Mouse (Mus musculus) lung, embryonic 14.5 days (tissue): ENCODE data around the gene Slc28a3. TPM values are rescaled to one million over a fixed set of nuclear protein-coding genes. Genes with fewer than 3 reads are reported as not detected.

Experiments
- ATAC-seq: fragments of 200-750 bp; cut with Nextera tagmentation; 2 replicates; pipeline ENCODE4 v1.8.0; 2017; ENCODE audit warnings: mild to moderate bottlenecking, moderate TSS enrichment, moderate library complexity; ENCODE audit not compliant: insufficient read depth
- DNase-seq: peaks from one replicate; pipeline ENCODE4 v3.0.0-alpha.2; 2015
- H3K27ac ChIP-seq: fragments of 300-500 bp; sonication (generic); 2 replicates; pipeline ENCODE4 v1.5.1; 2014; ENCODE audit warnings: low read depth, mild to moderate bottlenecking, moderate library complexity
- H3K27me3 ChIP-seq: fragments of 300-500 bp; sonication (generic); 2 replicates; pipeline ENCODE4 v1.6.1; 2014; ENCODE audit warnings: low read length, control low read depth; ENCODE audit not compliant: insufficient read depth
- H3K36me3 ChIP-seq: fragments of 300-500 bp; sonication (generic); 2 replicates; pipeline ENCODE4 v1.6.1; 2014; ENCODE audit warnings: control low read depth; ENCODE audit not compliant: insufficient read depth
- H3K4me1 ChIP-seq: fragments of 300-500 bp; sonication (generic); 2 replicates; pipeline ENCODE4 v1.6.1; 2014; ENCODE audit warnings: antibody characterized with exemption, control low read depth; ENCODE audit not compliant: insufficient read depth
- H3K4me2 ChIP-seq: fragments of 300-500 bp; sonication (generic); 2 replicates; pipeline ENCODE4 v1.6.1; 2014; ENCODE audit warnings: mild to moderate bottlenecking
- H3K4me3 ChIP-seq: fragments of 300-500 bp; sonication (generic); 2 replicates; pipeline ENCODE4 v1.5.1; 2014; ENCODE audit warnings: low read depth, low read length
- H3K9ac ChIP-seq: fragments of 300-500 bp; sonication (generic); 2 replicates; pipeline ENCODE4 v1.6.1; 2014
- H3K9me3 ChIP-seq: fragments of 300-500 bp; sonication (generic); 2 replicates; pipeline ENCODE4 v1.6.1; 2016; ENCODE audit warnings: low read depth, low read length, control low read depth
- CTCF ChIP-seq: IDR thresholded peaks from 2 replicates; pipeline ENCODE4 v1.5.1; 2016; ENCODE audit warnings: antibody characterized with exemption, low read depth
- WGBS: fragments of 180-500 bp; shearing (Covaris S2); extraction: QIAGEN DNeasy Blood & Tissue Kit; methylation state at CpG from one replicate; pipeline ENCODE4 v1.1.7; 2014; 5-methylcytosine and 5-hydroxymethylcytosine counted together
- polyA plus RNA-seq: library from polyadenylated mRNA; unstranded; fragments of >200 nt; fragmentation: Nextera tagmentation; extraction: Ambion mirVana; gene quantifications from 2 replicates; pipeline ENCODE4 v1.2.1, GENCODE M21; 2014

Gene Slc28a3
- polyA plus RNA-seq, 1 experiment from 2014 or later: 0.08 TPM

- Histone ChIP-seq H3K9me3 (no peaks in the 10 kb centered on the region), H3K4me2 (no peak overlapping the region), H3K4me3 (no peak overlapping the region), H3K4me1 (no peaks in the 10 kb centered on the region), H3K9ac (no peak overlapping the region), H3K27ac (no peak overlapping the region), H3K36me3 (no peaks in the 10 kb centered on the region), H3K27me3 (no peaks in the 10 kb centered on the region)
- ATAC-seq (no peak), DNase-seq (no peak)
- TF ChIP-seq CTCF: no peak
- 20% methylated on average over 4 of the region's 4 CpGs for WGBS
These were observed 12.1 kb downstream of the Slc28a3 start for GRCm38 (mm10) chr13:58598578-58598977.

- Histone ChIP-seq H3K9me3 (no peaks in the 10 kb centered on the region), H3K36me3 (no peaks in the 10 kb centered on the region), H3K27me3 (no peaks in the 10 kb centered on the region), H3K4me2 (no peak overlapping the region), H3K4me1 (no peaks in the 10 kb centered on the region), H3K4me3 (no peak overlapping the region), H3K27ac (no peak overlapping the region), H3K9ac (no peak overlapping the region)
- DNase-seq (peak; percentile 83), ATAC-seq (no peak)
- 24% methylated on average over 7 of the region's 7 CpGs for WGBS
- TF ChIP-seq CTCF: peak; percentile 56
These were observed 17.5 kb downstream of the Slc28a3 start for GRCm38 (mm10) chr13:58593129-58593528.

GRCm38 (mm10) chr13:58591912-58592311 is 18.8 kb downstream of the Slc28a3 start:
- no peak overlapping the region for H3K27ac ChIP-seq
- H3K4me2 ChIP-seq: no peak overlapping the region
- 79% methylated on average over 7 of the region's 7 CpGs for WGBS
- no peak for TF ChIP-seq CTCF
- no peaks in the 10 kb centered on the region for H3K9me3 ChIP-seq
- no peak overlapping the region for H3K9ac ChIP-seq
- no peak overlapping the region for H3K4me3 ChIP-seq
- no peak for ATAC-seq
- H3K36me3 ChIP-seq: no peaks in the 10 kb centered on the region
- H3K27me3 ChIP-seq: no peaks in the 10 kb centered on the region
- no peaks in the 10 kb centered on the region; the same call in 1 of the 2 replicates for H3K4me1 ChIP-seq
- DNase-seq: no peak

- Histone ChIP-seq H3K36me3 (no peaks in the 10 kb centered on the region), H3K9me3 (no peaks in the 10 kb centered on the region), H3K4me2 (no peak overlapping the region), H3K27ac (no peak overlapping the region), H3K4me3 (no peak overlapping the region), H3K4me1 (no peaks in the 10 kb centered on the region; the same call in 1 of the 2 replicates), H3K27me3 (no peaks in the 10 kb centered on the region), H3K9ac (no peak overlapping the region)
- DNase-seq (peak; percentile 73), ATAC-seq (no peak)
- WGBS: 43% methylated on average over 6 of the region's 6 CpGs
- TF ChIP-seq CTCF: peak; percentile 56
These were observed 20.0 kb downstream of the Slc28a3 start for GRCm38 (mm10) chr13:58590630-58591029.

GRCm38 (mm10) chr13:58589517-58589858 is 21.2 kb downstream of the Slc28a3 start:
- peak; percentile 59; the same call in 1 of the 2 replicates for ATAC-seq
- Histone ChIP-seq H3K27ac (no peak overlapping the region), H3K27me3 (no peaks in the 10 kb centered on the region), H3K4me3 (no peak overlapping the region), H3K9ac (peak overlapping the region; percentile 33; the same call in 1 of the 2 replicates), H3K4me1 (no peaks in the 10 kb centered on the region; the same call in 1 of the 2 replicates), H3K36me3 (no peaks in the 10 kb centered on the region), H3K4me2 (peak overlapping the region; percentile 54), H3K9me3 (no peaks in the 10 kb centered on the region)
- peak; percentile 86 for TF ChIP-seq CTCF
- peak; percentile 92 for DNase-seq
- WGBS: 2% methylated on average over 9 of the region's 9 CpGs

- H3K9ac ChIP-seq: peak overlapping the region; percentile 33; the same call in 1 of the 2 replicates
- no peak for TF ChIP-seq CTCF
- no peak overlapping the region for H3K27ac ChIP-seq
- H3K36me3 ChIP-seq: no peaks in the 10 kb centered on the region
- no peak overlapping the region for H3K4me3 ChIP-seq
- H3K4me2 ChIP-seq: peak overlapping the region; percentile 54
- peak; percentile 48 for ATAC-seq
- H3K4me1 ChIP-seq: no peaks in the 10 kb centered on the region; the same call in 1 of the 2 replicates
- DNase-seq: peak; percentile 42
- no peaks in the 10 kb centered on the region for H3K9me3 ChIP-seq
- H3K27me3 ChIP-seq: no peaks in the 10 kb centered on the region
- 49% methylated on average over 15 of the region's 15 CpGs for whole genome bisulfite sequencing
These were observed 21.8 kb downstream of the Slc28a3 start for GRCm38 (mm10) chr13:58588655-58589516.

- H3K27me3 ChIP-seq: no peaks in the 10 kb centered on the region
- no peak for TF ChIP-seq CTCF
- H3K27ac ChIP-seq: 0 out of 2 replicates have a peak overlapping the region, but pooled peaks have one; percentile 42
- H3K9ac ChIP-seq: no peak overlapping the region
- no peak overlapping the region for H3K4me3 ChIP-seq
- ATAC-seq: peak; percentile 85
- 57% methylated on average over 7 of the region's 7 CpGs for WGBS
- H3K36me3 ChIP-seq: no peaks in the 10 kb centered on the region
- H3K4me2 ChIP-seq: no peak overlapping the region
- DNase-seq: peak; percentile 53
- H3K9me3 ChIP-seq: no peaks in the 10 kb centered on the region
- H3K4me1 ChIP-seq: no peaks in the 10 kb centered on the region; the same call in 1 of the 2 replicates
These were observed 22.7 kb downstream of the Slc28a3 start for GRCm38 (mm10) chr13:58587962-58588361.
